Mouse (Mus musculus) spleen, adult 2 months (tissue): ENCODE results near the gene Phf1.

Experiments
- CTCF ChIP-seq: fragments of 200-500 bp; IDR thresholded peaks from 2 replicates; pipeline ENCODE4 v1.5.1; 2011; ENCODE audit warnings: mild to moderate bottlenecking, inconsistent platforms; ENCODE audit not compliant: insufficient read depth, insufficient read length, insufficient replicate concordance; ENCODE audit errors: extremely low read depth
- POLR2A ChIP-seq: fragments of 200-500 bp; IDR thresholded peaks from 2 replicates; pipeline ENCODE4 v1.6.1; 2011; ENCODE audit warnings: low read depth, low read length, inconsistent platforms

DNA sequence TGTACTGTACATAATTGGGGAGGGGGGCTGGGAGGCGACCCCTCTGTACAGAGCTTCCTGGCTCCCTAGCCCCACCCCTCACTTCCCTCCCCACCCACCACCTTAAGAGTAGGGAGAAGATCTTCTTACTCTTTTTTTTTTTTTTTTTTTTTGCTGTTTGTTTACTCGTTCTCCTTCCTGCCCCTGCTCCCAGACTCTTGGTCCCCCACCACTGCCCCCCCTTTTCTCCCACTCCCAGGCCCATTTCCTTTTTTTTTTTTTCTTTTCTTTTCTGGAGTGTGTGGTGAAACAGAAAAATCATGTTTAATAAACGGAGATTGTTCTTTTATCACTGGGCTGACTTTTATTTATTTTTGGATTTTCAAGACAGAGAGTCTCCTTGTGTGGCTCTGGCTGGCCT, 39.3 kb downstream of the Phf1 start:
- TF ChIP-seq CTCF = no peak
- TF ChIP-seq POLR2A = no peak
